Mouse (Mus musculus): ENCODE results near the gene Prr3. TPM values are rescaled to one million over a fixed set of nuclear protein-coding genes. Genes with fewer than 3 reads are reported as not detected.

The Prr3 gene
- 22.1 and 26.9 TPM in 2 replicates for polyA plus RNA-seq (2012; rRNA removed; ENCODE audit: low replicate concordance)

GRCm38 (mm10) chr17:35979401-35980362 is at the start of gene Prr3, which contains the start of gene Gnl1:
Gene Prr3 (minus strand): TSS chr17:35980236.
Gene Gnl1 (plus strand): TSS chr17:35979851.

GRCm38 (mm10) chr17:36020191-36021073 is 40.4 kb upstream of the Prr3 start, which contains the start of gene H2-T24:
Gene H2-T24 (minus strand): TSS chr17:36020560.

GRCm38 (mm10) chr17:35969418-35970389 is 10.3 kb downstream of the Prr3 start, which contains the start of gene Abcf1:
Gene Abcf1 (minus strand): TSS chr17:35969761.

Other genes with a start within 250 kb of the Prr3 start
- 16.7 and 21.8 TPM in 2 replicates for gene Ier3, start 158.6 kb downstream of the Prr3 start, polyA plus RNA-seq (2012; rRNA removed; ENCODE audit: low replicate concordance)
- 63.0 and 72.5 TPM in 2 replicates for gene Flot1, start 157.0 kb downstream of the Prr3 start, polyA plus RNA-seq (2012; rRNA removed; ENCODE audit: low replicate concordance)
- gene Tubb5, start 141.9 kb downstream of the Prr3 start, polyA plus RNA-seq (2012; rRNA removed; ENCODE audit: low replicate concordance): 364 and 441 TPM in 2 replicates
- gene Mdc1, start 138.7 kb downstream of the Prr3 start, polyA plus RNA-seq (2012; rRNA removed; ENCODE audit: low replicate concordance): 9.6 and 11.0 TPM in 2 replicates
- gene Nrm, start 118.9 kb downstream of the Prr3 start, polyA plus RNA-seq (2012; rRNA removed; ENCODE audit: low replicate concordance): 34.4 and 39.7 TPM in 2 replicates
- 78.6 and 130 TPM in 2 replicates for gene Ppp1r18, start 114.6 kb downstream of the Prr3 start, polyA plus RNA-seq (2012; rRNA removed; ENCODE audit: low replicate concordance)
- 57.7 and 68.8 TPM in 2 replicates for gene Dhx16, start 100.4 kb downstream of the Prr3 start, polyA plus RNA-seq (2012; rRNA removed; ENCODE audit: low replicate concordance)
- gene 2310061I04Rik, start 82.8 kb downstream of the Prr3 start, polyA plus RNA-seq (2012; rRNA removed; ENCODE audit: low replicate concordance): 74.6 and 74.7 TPM in 2 replicates
- gene Atat1, start 70.2 kb downstream of the Prr3 start, polyA plus RNA-seq (2012; rRNA removed; ENCODE audit: low replicate concordance): 63.9 and 77.1 TPM in 2 replicates
- 79.5 and 120 TPM in 2 replicates for gene Mrps18b, start 63.8 kb downstream of the Prr3 start, polyA plus RNA-seq (2012; rRNA removed; ENCODE audit: low replicate concordance)
- gene Ppp1r10, start 63.8 kb downstream of the Prr3 start, polyA plus RNA-seq (2012; rRNA removed; ENCODE audit: low replicate concordance): 26.1 and 34.0 TPM in 2 replicates
- 55.9 and 71.4 TPM in 2 replicates for gene Abcf1, start 10.5 kb downstream of the Prr3 start, polyA plus RNA-seq (2012; rRNA removed; ENCODE audit: low replicate concordance)
- gene Gnl1, start 385 bp downstream of the Prr3 start, polyA plus RNA-seq (2012; rRNA removed; ENCODE audit: low replicate concordance): 20.7 and 37.2 TPM in 2 replicates
- gene H2-T24, start 40.3 kb upstream of the Prr3 start, polyA plus RNA-seq (2012; rRNA removed; ENCODE audit: low replicate concordance): 8.3 and 9.4 TPM in 2 replicates
- gene H2-T23, start 52.6 kb upstream of the Prr3 start, polyA plus RNA-seq (2012; rRNA removed; ENCODE audit: low replicate concordance): 279 and 344 TPM in 2 replicates
- 100 and 107 TPM in 2 replicates for gene H2-T22, start 62.5 kb upstream of the Prr3 start, polyA plus RNA-seq (2012; rRNA removed; ENCODE audit: low replicate concordance)
- gene Gm6034, start 62.7 kb upstream of the Prr3 start, polyA plus RNA-seq (2012; rRNA removed; ENCODE audit: low replicate concordance): 0.20 TPM in 1 of 2 replicates, not detected in the other
- 0.18 TPM in 1 of 2 replicates, not detected in the other for gene Gm11127, start 78.1 kb upstream of the Prr3 start, polyA plus RNA-seq (2012; rRNA removed; ENCODE audit: low replicate concordance)
- gene Gm19684, start 141.4 kb upstream of the Prr3 start, polyA plus RNA-seq (2012; rRNA removed; ENCODE audit: low replicate concordance): 0.57 and 0.60 TPM in 2 replicates
- 0.17 and 0.23 TPM in 2 replicates for gene Gm7030, start 149.2 kb upstream of the Prr3 start, polyA plus RNA-seq (2012; rRNA removed; ENCODE audit: low replicate concordance)
- gene Gm8909, start 188.3 kb upstream of the Prr3 start, polyA plus RNA-seq (2012; rRNA removed; ENCODE audit: low replicate concordance): 0.17 TPM in 1 of 2 replicates, not detected in the other
- 0.07 TPM in 1 of 2 replicates, not detected in the other for gene H2-T3, start 210.1 kb upstream of the Prr3 start, polyA plus RNA-seq (2012; rRNA removed; ENCODE audit: low replicate concordance)